ENCODE assay signal across 25 mouse cellular contexts in the genomic region with DNA sequence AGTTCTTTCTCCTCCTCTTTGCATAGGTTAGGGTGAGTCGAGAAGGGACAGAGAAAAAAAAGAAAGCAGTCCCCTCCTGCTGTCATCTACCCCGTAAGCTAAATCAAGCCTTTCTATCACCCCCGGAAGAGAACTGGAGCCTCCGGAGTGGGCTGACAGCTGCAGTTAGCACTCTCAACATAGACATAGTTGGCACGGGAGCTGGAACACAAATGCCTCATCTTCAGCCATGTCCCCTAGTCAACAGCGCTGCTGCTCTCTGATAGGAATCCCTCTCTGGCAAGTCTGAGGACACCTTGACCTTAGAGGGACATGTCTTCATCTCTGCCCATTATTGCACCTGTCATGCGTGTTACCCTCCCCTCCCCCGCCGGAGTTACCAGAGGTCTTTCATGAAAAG. TPM values are rescaled to one million over a fixed set of nuclear protein-coding genes. Genes with fewer than 3 reads are reported as not detected.
DNase-seq lines count a peak whose midpoint lies in the region.
"Had no signal": no experiment of that assay in that cellular context is flagged by ENCODE, and none has a peak within 500 bp of the region (broad histone marks: within the 10 kb centered on the region; RNA-seq: fewer than 3 reads in every experiment).

No protein-coding gene starts in this region.

- intact Hi-C loops in heart, postnatal 14 days (cut with DNase I), result no loop called here
- intact Hi-C loops in left cerebral cortex, postnatal 14 days (cut with DNase I), result no loop called here
- intact Hi-C loops in left cerebral cortex, postnatal 4 days (cut with DNase I), result no loop called here

- peak; percentile 74 for DNase-seq in heart, adult 11 months
- DNase-seq in heart, postnatal 14 days, result no peak
- DNase-seq in left cerebral cortex, postnatal 14 days (ENCODE audit: low spot score in 2 of 2), result peak; percentile 49 to 59
- DNase-seq in left cerebral cortex, postnatal 4 days, result no peak
- DNase-seq in frontal cortex, adult 2 months (ENCODE audit: extremely low spot score in 1 of 2, low spot score in 1 of 2), result peak; percentile 26 to 44
- peak; percentile 67 for DNase-seq in gastrocnemius, postnatal 25 days
- no peak for DNase-seq in kidney, postnatal 25 days
- DNase-seq: adrenal gland, postnatal 36 days; cerebellum, adult 11 months; cerebellum, adult 9-11 months; kidney, postnatal 36 days; retina, postnatal 1 day; thymus, postnatal 25 days had no signal

RNA-seq across cellular contexts. Expression of a gene that starts 5.5 kb away (rescaled TPM):
- not detected for total RNA-seq in heart, postnatal 14 days (2021)
- total RNA-seq in left cerebral cortex, postnatal 14 days (2021), result not detected
- not detected for total RNA-seq in left cerebral cortex, postnatal 4 days (2021)
- polyA plus RNA-seq in frontal cortex, adult 2 months (2012; rRNA removed), result not detected in 2 replicates
- 1,000 to 10,000 TPM in 1 of 2 experiments, 100 to 1,000 TPM in 1; 892 to 1,174 TPM for total RNA-seq in gastrocnemius, postnatal 25 days (2021)
- total RNA-seq: adrenal gland, postnatal 36 days; common myeloid progenitor, adult 5-6 weeks; left cerebral cortex, adult 2 months had no signal
- polyA plus RNA-seq: forebrain, embryonic 14.5 days; heart, embryonic 12.5 days; intestine, postnatal 0 days; kidney, embryonic 14.5 days; limb, embryonic 11.5 days; liver, adult 2 months; macrophage; midbrain, embryonic 15.5 days; neural tube, embryonic 13.5 days; stomach, embryonic 14.5 days had no signal

RNA-seq across cellular contexts. Expression of a gene that starts 21.2 kb away (rescaled TPM):
- 10 to 100 TPM; 67.0 to 87.2 TPM for total RNA-seq in heart, postnatal 14 days (2021)
- total RNA-seq in left cerebral cortex, postnatal 14 days (2021), result 100 to 1,000 TPM; 114 to 125 TPM
- 100 to 1,000 TPM; 191 to 214 TPM for total RNA-seq in left cerebral cortex, postnatal 4 days (2021)
- polyA plus RNA-seq in frontal cortex, adult 2 months (2012; rRNA removed), result 34.4 and 34.5 TPM in 2 replicates
- 10 to 100 TPM; 46.3 to 53.7 TPM for total RNA-seq in gastrocnemius, postnatal 25 days (2021)

RNA-seq across cellular contexts. Expression of a gene that starts 23.1 kb away (rescaled TPM):
- 1 to 10 TPM; 2.9 to 3.4 TPM for total RNA-seq in heart, postnatal 14 days (2021)
- total RNA-seq in left cerebral cortex, postnatal 14 days (2021), result under 1 TPM; 0.81 to 0.89 TPM
- total RNA-seq in left cerebral cortex, postnatal 4 days (2021), result 1 to 10 TPM; 1.1 to 1.4 TPM
- polyA plus RNA-seq in frontal cortex, adult 2 months (2012; rRNA removed), result 1.3 and 1.5 TPM in 2 replicates
- total RNA-seq in gastrocnemius, postnatal 25 days (2021), result 1 to 10 TPM; 1.6 to 2.4 TPM

RNA-seq across cellular contexts. Expression of a gene that starts 59.1 kb away (rescaled TPM):
- total RNA-seq in heart, postnatal 14 days (2021), result 100 to 1,000 TPM; 413 to 418 TPM
- total RNA-seq in left cerebral cortex, postnatal 14 days (2021), result 100 to 1,000 TPM; 247 to 252 TPM
- 100 to 1,000 TPM; 324 to 349 TPM for total RNA-seq in left cerebral cortex, postnatal 4 days (2021)
- 88.3 and 91.6 TPM in 2 replicates for polyA plus RNA-seq in frontal cortex, adult 2 months (2012; rRNA removed)
- total RNA-seq in gastrocnemius, postnatal 25 days (2021), result 100 to 1,000 TPM; 791 to 814 TPM

Comparison
In these comparisons a context has a peak if more than half of its experiments do, and no peak if none do; other contexts are left out.
1. DNase-seq: peak in heart, adult 11 months (single experiment), left cerebral cortex, postnatal 14 days (2 of 2), frontal cortex, adult 2 months (2 of 2) and gastrocnemius, postnatal 25 days (single experiment); none in heart, postnatal 14 days (0 of 2), left cerebral cortex, postnatal 4 days (single experiment) and kidney, postnatal 25 days (0 of 2).
2. RNA of a gene that starts 5.5 kb away (total RNA-seq): 892 to 1,174 TPM in gastrocnemius, postnatal 25 days; not detected in heart, postnatal 14 days, not detected in left cerebral cortex, postnatal 14 days and not detected in left cerebral cortex, postnatal 4 days; every median in the first group is over 100 times any median in the second.